Mouse (Mus musculus): Measurements from ENCODE around the gene Samd9l.

DNA sequence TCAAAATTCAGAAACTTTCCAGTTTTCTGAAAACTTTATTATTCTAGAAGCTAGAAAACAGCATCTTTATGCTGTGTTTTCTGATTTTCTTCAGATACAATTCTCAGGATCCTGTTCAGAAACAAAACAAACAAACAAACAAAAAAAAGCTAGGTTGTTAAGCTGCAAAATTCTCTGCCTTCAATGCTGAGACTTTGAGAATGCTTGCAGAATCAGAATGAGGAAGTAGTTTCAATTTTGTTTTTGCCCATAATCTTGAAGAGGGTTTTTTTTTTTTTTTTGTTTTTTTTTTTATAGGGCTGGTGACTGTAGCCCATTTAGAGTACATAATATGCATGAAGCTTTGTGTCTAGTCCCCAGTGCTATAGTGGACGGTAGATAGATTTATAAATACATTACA, 27.7 kb upstream of the Samd9l start:
- TF ChIP-seq POU5F1 (IDR thresholded peaks at IDR 0.05; ENCODE audit: borderline replicate concordance, low read length) (no peak), CTCF (conservative IDR thresholded peaks at IDR 0.05; ENCODE audit: low read length) (no peak), NANOG (IDR thresholded peaks at IDR 0.05; ENCODE audit: borderline replicate concordance, low read length) (no peak)
